ENCODE assay signal across 11 mouse cellular contexts in genomic region chr6:91236429-91236828, GRCm38 (mm10). TPM values are rescaled to one million over a fixed set of nuclear protein-coding genes. Genes with fewer than 3 reads are reported as not detected.
DNase-seq lines count a peak whose midpoint lies in the region; ATAC-seq and TF ChIP-seq lines count a peak whose summit lies in the region.
"Had no signal": no experiment of that assay in that cellular context is flagged by ENCODE, and none has a peak within 500 bp of the region (broad histone marks: within the 10 kb centered on the region; RNA-seq: fewer than 3 reads in every experiment).

No protein-coding gene starts in this region.

- no peak overlapping the region for H3K4me3 ChIP-seq in embryonic facial prominence, embryonic 14.5 days (ENCODE audit: low read depth, low read length)
- no peak overlapping the region for H3K4me3 ChIP-seq in limb, embryonic 14.5 days (replicated peaks; ENCODE audit: low read length)

- peak overlapping the region; percentile 30 for H3K4me2 ChIP-seq in embryonic facial prominence, embryonic 14.5 days (ENCODE audit: low read depth, low read length)
- H3K4me2 ChIP-seq in limb, embryonic 14.5 days (replicated peaks; ENCODE audit: low read depth, low read length, severe bottlenecking), result peak overlapping the region; percentile 18; the same call in 1 of the 2 replicates

- WGBS in embryonic facial prominence, embryonic 14.5 days, result 16% methylated on average over 4 of the region's 6 CpGs
- 17% methylated on average over 6 of the region's 6 CpGs for WGBS in limb, embryonic 14.5 days

- H3K27me3 ChIP-seq in embryonic facial prominence, embryonic 14.5 days (replicated peaks; ENCODE audit: control insufficient read depth, insufficient read depth, low read length), result no peaks in the 10 kb centered on the region
- H3K27me3 ChIP-seq in limb, embryonic 14.5 days (ENCODE audit: control insufficient read depth, insufficient read depth, low read length), result no peaks in the 10 kb centered on the region

- H3K27ac ChIP-seq in embryonic facial prominence, embryonic 14.5 days (replicated peaks; ENCODE audit: low read depth, low read length), result peak overlapping the region; percentile 74
- peak overlapping the region; percentile 72; the same call in 1 of the 2 replicates for H3K27ac ChIP-seq in limb, embryonic 14.5 days (replicated peaks; ENCODE audit: low read depth, low read length)

- peak; percentile 66 for ATAC-seq in embryonic facial prominence, embryonic 14.5 days (ENCODE audit: low read depth)
- ATAC-seq in limb, embryonic 14.5 days (ENCODE audit: low FRiP score, low read depth), result peak; percentile 36
- no peak for ATAC-seq in inflammation-experienced regulatory T-cells, adult 6 months
- ATAC-seq: lung, postnatal 0 days had no signal

- no peaks in the 10 kb centered on the region for H3K9me3 ChIP-seq in embryonic facial prominence, embryonic 14.5 days (ENCODE audit: control insufficient read depth, low read length)
- H3K9me3 ChIP-seq in limb, embryonic 14.5 days (ENCODE audit: control insufficient read depth, low read length), result no peaks in the 10 kb centered on the region

- intact Hi-C loops in left cerebral cortex, postnatal 4 days (cut with DNase I), result no loop called here

- peaks cover 17% of the 10 kb centered on the region for H3K36me3 ChIP-seq in embryonic facial prominence, embryonic 14.5 days (ENCODE audit: control insufficient read depth, insufficient read depth, low read length)
- H3K36me3 ChIP-seq in limb, embryonic 14.5 days (ENCODE audit: control insufficient read depth, insufficient read depth, low read length), result peaks cover 41% of the 10 kb centered on the region

- peak; percentile 94 for DNase-seq in heart, adult 11 months
- no peak for DNase-seq in heart, adult 8-10 months (ENCODE audit: low spot score)
- peak; percentile 84 for DNase-seq in embryo, embryonic 10 days (ENCODE audit: low spot score)
- DNase-seq in embryonic facial prominence, embryonic 14.5 days (ENCODE audit: low spot score), result peak; percentile 76
- peak; percentile 48 for DNase-seq in limb, embryonic 14.5 days (ENCODE audit: low spot score)
- no peak for DNase-seq in left cerebral cortex, adult 8-10 months (ENCODE audit: low spot score in 2 of 2)
- DNase-seq in left cerebral cortex, postnatal 4 days, result no peak
- DNase-seq: adrenal gland, postnatal 14 days; thymus, postnatal 14 days had no signal

- no peak for TF ChIP-seq POLR2A in limb, embryonic 14.5 days (IDR thresholded peaks at IDR 0.05; ENCODE audit: borderline replicate concordance, extremely low read depth, insufficient read depth, insufficient read length)

- H3K9ac ChIP-seq in embryonic facial prominence, embryonic 14.5 days (ENCODE audit: low read depth, low read length), result no peak overlapping the region
- 0 out of 2 replicates have a peak overlapping the region, but pooled peaks have one; percentile 12 for H3K9ac ChIP-seq in limb, embryonic 14.5 days (ENCODE audit: low read depth, low read length, severe bottlenecking)

- peaks cover 25% of the 10 kb centered on the region for H3K4me1 ChIP-seq in embryonic facial prominence, embryonic 14.5 days (ENCODE audit: control insufficient read depth, insufficient read depth, low read length)
- peaks cover 35% of the 10 kb centered on the region for H3K4me1 ChIP-seq in limb, embryonic 14.5 days (ENCODE audit: control insufficient read depth, insufficient read depth, low read length)

RNA-seq across cellular contexts. Expression of gene Fbln2, which starts 24.2 kb away (rescaled TPM):
- total RNA-seq in heart, adult 8-10 months (2022), result 10 to 100 TPM; 42.1 to 59.3 (median 49.9) TPM
- polyA plus RNA-seq in embryonic facial prominence, embryonic 14.5 days (2014; fragmentation: Nextera tagmentation; extraction: Ambion mirVana), result 202 and 230 TPM in 2 replicates
- 294 and 404 TPM in 2 replicates for polyA plus RNA-seq in limb, embryonic 14.5 days (2012; rRNA removed)
- 219 and 254 TPM in 2 replicates for polyA plus RNA-seq in limb, embryonic 14.5 days (2014; fragmentation: Nextera tagmentation; extraction: Ambion mirVana)
- total RNA-seq in left cerebral cortex, adult 8-10 months (2022), result 1 to 10 TPM; 6.8 to 8.3 (median 7.3) TPM
- polyA plus RNA-seq in inflammation-experienced regulatory T-cells, adult 6 months (2017; shearing (Covaris generic)), result 1 to 10 TPM in 1 of 3 experiments, under 1 TPM in 1, not detected in 1; 0.22 to 1.2 TPM
- 10 to 100 TPM; 15.3 to 17.5 TPM for total RNA-seq in left cerebral cortex, postnatal 4 days (2021)

Comparison
In these comparisons a context has a peak if more than half of its experiments do, and no peak if none do; other contexts are left out.
1. DNase-seq: peak in heart, adult 11 months (single experiment), embryo, embryonic 10 days (single experiment), embryonic facial prominence, embryonic 14.5 days (single experiment) and limb, embryonic 14.5 days (single experiment); none in heart, adult 8-10 months (single experiment), left cerebral cortex, adult 8-10 months (0 of 2) and left cerebral cortex, postnatal 4 days (single experiment).